Mouse (Mus musculus) splenic B cell, adult 2 months (primary cell): ENCODE results near the gene Cnnm2.

Experiments
- DNase-seq: peaks from one replicate; pipeline ENCODE4 v3.0.0-alpha.2; 2011; ENCODE audit warnings: low read depth, low spot score
- H3K27me3 ChIP-seq: 2 replicates; pipeline ENCODE4 v1.6.1; 2012; ENCODE audit warnings: mild to moderate bottlenecking, low read length, moderate library complexity, mixed read lengths; ENCODE audit not compliant: control insufficient read depth, poor library complexity, insufficient read depth, severe bottlenecking
- H3K36me3 ChIP-seq: 2 replicates; pipeline ENCODE4 v1.6.1; 2012; ENCODE audit warnings: mild to moderate bottlenecking, low read length, moderate library complexity, mixed read lengths; ENCODE audit not compliant: control insufficient read depth, poor library complexity, insufficient read depth, severe bottlenecking

Gene Cnnm2

GRCm38 (mm10) chr19:46857277-46857989 is 96.0 kb downstream of the Cnnm2 start:
- Histone ChIP-seq H3K36me3 (no peaks in the 10 kb centered on the region), H3K27me3 (no peaks in the 10 kb centered on the region)
- no peak for DNase-seq

GRCm38 (mm10) chr19:46858200-46858599 is 96.8 kb downstream of the Cnnm2 start:
- no peak for DNase-seq
- Histone ChIP-seq H3K36me3 (no peaks in the 10 kb centered on the region), H3K27me3 (no peaks in the 10 kb centered on the region)

DNA sequence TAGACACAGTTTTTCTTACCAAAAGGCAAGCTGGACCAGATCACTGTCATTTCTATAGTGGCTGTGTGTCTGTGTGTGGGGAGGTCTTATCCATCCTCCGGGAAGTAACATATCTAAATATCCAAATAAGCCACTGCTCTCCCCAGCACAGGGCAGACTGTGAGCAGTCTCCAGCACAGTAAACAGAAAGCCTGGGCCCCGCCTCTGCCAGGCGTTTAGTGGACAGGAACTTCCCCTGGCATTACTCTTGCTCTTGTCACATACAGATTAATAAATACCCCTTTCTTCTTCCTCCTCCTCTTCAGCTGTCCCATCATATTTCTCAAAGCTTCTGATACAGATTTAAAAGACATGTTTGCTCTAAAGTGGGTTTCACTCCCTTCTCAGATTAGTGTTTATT is 101.2 kb downstream of the Cnnm2 start:
- H3K36me3 ChIP-seq, result no peaks in the 10 kb centered on the region
- DNase-seq, result no peak
- no peaks in the 10 kb centered on the region for H3K27me3 ChIP-seq

- H3K36me3 ChIP-seq, result no peaks in the 10 kb centered on the region
- H3K27me3 ChIP-seq, result no peaks in the 10 kb centered on the region
- peak; percentile 35 for DNase-seq
These were observed 102.0 kb downstream of the Cnnm2 start for GRCm38 (mm10) chr19:46863236-46863927.

DNA sequence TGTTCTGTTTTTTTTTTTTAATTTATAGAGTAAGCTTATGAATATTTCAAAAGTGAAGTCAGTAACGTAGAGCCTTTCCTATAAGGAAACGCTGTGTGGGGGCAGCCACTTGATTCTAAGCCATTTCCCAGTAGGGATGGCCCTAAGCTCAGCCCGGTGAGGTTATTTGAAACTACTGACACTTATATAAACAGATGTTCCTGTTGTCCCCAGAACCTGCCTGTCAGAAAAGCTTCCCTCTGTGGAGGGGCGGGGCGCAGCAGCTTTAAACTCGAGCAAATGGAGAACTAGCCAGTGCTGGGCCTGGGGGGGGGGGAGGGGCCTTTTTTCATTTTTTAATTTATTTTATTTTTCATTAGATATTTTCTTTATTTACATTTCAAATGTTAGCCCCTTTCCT is 102.7 kb downstream of the Cnnm2 start:
- no peaks in the 10 kb centered on the region for H3K36me3 ChIP-seq
- H3K27me3 ChIP-seq, result no peaks in the 10 kb centered on the region
- peak; percentile 34 for DNase-seq

GRCm38 (mm10) chr19:46864731-46865331 is 103.4 kb downstream of the Cnnm2 start:
- no peak for DNase-seq
- Histone ChIP-seq H3K36me3 (no peaks in the 10 kb centered on the region), H3K27me3 (no peaks in the 10 kb centered on the region)

- DNase-seq, result no peak
- Histone ChIP-seq H3K36me3 (no peaks in the 10 kb centered on the region), H3K27me3 (no peaks in the 10 kb centered on the region)
These were observed 104.0 kb downstream of the Cnnm2 start for GRCm38 (mm10) chr19:46865381-46865780.

DNA sequence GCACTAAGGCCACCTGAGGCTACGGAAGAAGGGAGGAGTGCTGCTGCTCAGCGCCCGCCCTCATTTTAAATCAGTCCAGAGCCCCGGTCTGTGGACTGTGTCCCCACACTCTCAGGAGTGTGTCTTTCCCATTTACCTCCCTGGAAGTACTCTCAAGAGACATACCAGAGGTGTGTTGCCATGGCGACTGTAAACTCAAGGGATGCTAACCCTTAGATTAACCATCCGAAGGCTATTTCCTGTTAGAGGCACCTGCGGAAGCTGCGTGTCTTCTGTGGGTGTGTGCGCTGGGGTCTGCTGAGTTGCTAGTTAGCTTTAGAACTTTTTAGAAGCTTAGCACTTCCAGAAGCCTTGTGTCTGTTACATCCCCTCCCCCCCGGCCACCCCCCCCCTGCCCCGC is 107.7 kb downstream of the Cnnm2 start:
- peak; percentile 50 for DNase-seq
- H3K36me3 ChIP-seq, result no peaks in the 10 kb centered on the region
- H3K27me3 ChIP-seq, result no peaks in the 10 kb centered on the region

DNA sequence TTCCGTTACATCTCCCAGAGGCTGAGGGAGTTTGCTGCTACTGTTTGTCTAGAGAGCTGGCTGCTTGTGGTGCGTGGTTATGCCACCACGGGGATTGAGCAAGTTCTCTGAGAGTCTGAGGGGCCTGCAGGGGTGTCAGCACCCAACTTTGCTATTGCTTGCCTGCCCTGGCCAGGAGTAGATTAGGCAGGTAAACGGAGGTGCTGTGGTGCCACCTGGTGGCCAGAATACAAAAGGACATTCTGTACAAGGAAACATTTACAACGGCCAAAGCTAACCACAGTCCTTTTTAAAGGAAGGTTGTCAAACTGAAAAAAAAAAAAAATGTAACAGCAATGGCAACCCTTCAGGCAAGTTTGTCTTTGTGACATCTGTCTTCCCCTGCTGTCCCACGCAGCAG is 108.1 kb downstream of the Cnnm2 start:
- H3K27me3 ChIP-seq, result no peaks in the 10 kb centered on the region
- peak; percentile 90 for DNase-seq
- no peaks in the 10 kb centered on the region for H3K36me3 ChIP-seq

- H3K27me3 ChIP-seq, result no peaks in the 10 kb centered on the region
- H3K36me3 ChIP-seq, result no peaks in the 10 kb centered on the region
- no peak for DNase-seq
These were observed 109.7 kb downstream of the Cnnm2 start for GRCm38 (mm10) chr19:46871096-46871495.

DNA sequence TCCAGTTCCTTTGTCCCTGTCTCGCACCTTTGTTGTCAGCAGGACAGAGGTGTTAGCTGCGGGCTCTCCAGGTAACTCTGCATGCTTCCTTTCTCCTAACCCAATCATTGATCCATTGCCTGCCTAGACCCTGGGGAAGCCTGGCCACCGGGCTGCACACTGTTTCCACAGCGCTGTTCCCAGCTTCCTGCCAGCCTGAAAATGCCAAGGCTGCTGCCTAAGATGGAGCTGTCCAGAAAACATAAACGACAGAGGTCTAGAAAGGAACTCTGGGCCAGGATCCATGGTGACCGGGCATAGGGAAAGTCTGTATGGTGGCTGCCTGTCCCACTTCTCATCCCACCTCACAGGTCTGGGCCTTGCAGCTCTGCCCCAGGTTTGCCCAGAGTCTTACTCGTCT is 110.3 kb downstream of the Cnnm2 start:
- DNase-seq, result no peak
- Histone ChIP-seq H3K36me3 (no peaks in the 10 kb centered on the region), H3K27me3 (no peaks in the 10 kb centered on the region)

- DNase-seq, result no peak
- H3K27me3 ChIP-seq, result no peaks in the 10 kb centered on the region
- H3K36me3 ChIP-seq, result no peaks in the 10 kb centered on the region
These were observed 112.5 kb downstream of the Cnnm2 start for GRCm38 (mm10) chr19:46873924-46874323.

GRCm38 (mm10) chr19:46875790-46876189 is 114.4 kb downstream of the Cnnm2 start:
- DNase-seq, result peak; percentile 85
- no peaks in the 10 kb centered on the region for H3K36me3 ChIP-seq
- H3K27me3 ChIP-seq, result no peaks in the 10 kb centered on the region

GRCm38 (mm10) chr19:46877886-46878285 is 116.5 kb downstream of the Cnnm2 start:
- no peaks in the 10 kb centered on the region for H3K27me3 ChIP-seq
- H3K36me3 ChIP-seq, result no peaks in the 10 kb centered on the region
- DNase-seq, result no peak

- H3K27me3 ChIP-seq, result no peaks in the 10 kb centered on the region
- H3K36me3 ChIP-seq, result no peaks in the 10 kb centered on the region
- peak; percentile 68 for DNase-seq
These were observed 117.0 kb downstream of the Cnnm2 start for GRCm38 (mm10) chr19:46878346-46878745.
